Mouse (Mus musculus) bone marrow macrophage, adult 2 months (primary cell): Measurements from ENCODE around the gene Olfr103. TPM values are rescaled to one million over a fixed set of nuclear protein-coding genes. Genes with fewer than 3 reads are reported as not detected.

Source experiments
- H3K27ac ChIP-seq: 2 replicates; pipeline ENCODE4 v1.5.1; 2012; ENCODE audit warnings: low read depth, low read length; ENCODE audit not compliant: insufficient read depth
- H3K4me1 ChIP-seq: 2 replicates; pipeline ENCODE4 v1.6.1; 2012; ENCODE audit warnings: low read length; ENCODE audit not compliant: control insufficient read depth, insufficient read depth
- H3K4me3 ChIP-seq: 2 replicates; pipeline ENCODE4 v1.5.1; 2012; ENCODE audit warnings: mild to moderate bottlenecking, low read length, moderate library complexity; ENCODE audit not compliant: insufficient read depth
- CTCF ChIP-seq: IDR thresholded peaks from 2 replicates; pipeline ENCODE4 v1.5.1; 2012; ENCODE audit warnings: low read depth, mild to moderate bottlenecking, low read length, moderate library complexity
- POLR2A ChIP-seq: IDR thresholded peaks from 2 replicates; pipeline ENCODE4 v1.6.1; 2012; ENCODE audit warnings: mild to moderate bottlenecking, low read depth, low read length, borderline replicate concordance
- polyA plus RNA-seq: library from polyadenylated mRNA; stranded (reverse); fragments of >200 nt; gene quantifications from 2 replicates; pipeline ENCODE4 v1.2.4, GENCODE M21; 2012; ENCODE audit not compliant: missing spikeins, insufficient read depth, insufficient read length

The Olfr103 gene
- polyA plus RNA-seq = not detected in 2 replicates

GRCm38 (mm10) chr17:37339598-37339997 lies at the start of gene Olfr103:
Gene Olfr103, minus strand, starts transcription at chr17:37339698.
- no peak within 1 kb of the TSS for H3K4me3 ChIP-seq
- TF ChIP-seq POLR2A (no peak), CTCF (no peak)
- H3K4me1 ChIP-seq = no peaks in the 10 kb centered on the region
- H3K27ac ChIP-seq = no peak within 1 kb of the TSS

GRCm38 (mm10) chr17:37378733-37379132 lies 39.2 kb upstream of the Olfr103 start, which contains the start of gene Olfr105-ps:
Gene Olfr105-ps, plus strand, starts transcription at chr17:37379033.
- Histone ChIP-seq H3K27ac (no peak within 1 kb of the TSS), H3K4me1 (no peaks in the 10 kb centered on the region), H3K4me3 (no peak within 1 kb of the TSS)
- no peak for TF ChIP-seq POLR2A
- TF ChIP-seq CTCF = no peak

GRCm38 (mm10) chr17:37359282-37359681 lies 19.8 kb upstream of the Olfr103 start, which contains the start of gene Olfr104-ps:
Gene Olfr104-ps, plus strand, starts transcription at chr17:37359582.
- Histone ChIP-seq H3K4me1 (no peaks in the 10 kb centered on the region), H3K4me3 (no peak within 1 kb of the TSS), H3K27ac (no peak within 1 kb of the TSS)
- TF ChIP-seq POLR2A (no peak), CTCF (no peak)

DNA sequence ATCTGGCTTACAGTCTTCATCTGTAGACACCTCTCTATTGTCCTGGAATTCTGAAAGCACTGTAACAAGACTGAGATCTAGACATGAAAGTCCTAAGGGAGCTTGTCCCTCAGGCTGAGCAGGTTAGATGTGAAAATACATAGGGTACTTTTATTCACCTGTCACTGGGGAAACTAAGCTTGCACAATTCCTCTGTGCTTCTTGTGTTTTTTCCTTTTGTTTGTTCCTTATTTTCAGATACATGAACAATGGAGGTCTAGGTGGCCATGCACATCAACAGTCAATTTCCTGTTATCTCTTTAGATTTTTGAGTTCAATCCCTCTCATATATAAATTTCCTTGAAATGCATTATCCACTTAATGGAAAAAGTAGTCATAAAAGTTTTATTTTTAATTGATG lies 22.5 kb downstream of the Olfr103 start, which contains the start of gene Olfr102:
Gene Olfr102, minus strand, starts transcription at position 101 of the 400 bp plus-strand sequence.
- Histone ChIP-seq H3K27ac (no peak within 1 kb of the TSS), H3K4me1 (no peaks in the 10 kb centered on the region), H3K4me3 (no peak within 1 kb of the TSS)
- TF ChIP-seq POLR2A (no peak), CTCF (no peak)

DNA sequence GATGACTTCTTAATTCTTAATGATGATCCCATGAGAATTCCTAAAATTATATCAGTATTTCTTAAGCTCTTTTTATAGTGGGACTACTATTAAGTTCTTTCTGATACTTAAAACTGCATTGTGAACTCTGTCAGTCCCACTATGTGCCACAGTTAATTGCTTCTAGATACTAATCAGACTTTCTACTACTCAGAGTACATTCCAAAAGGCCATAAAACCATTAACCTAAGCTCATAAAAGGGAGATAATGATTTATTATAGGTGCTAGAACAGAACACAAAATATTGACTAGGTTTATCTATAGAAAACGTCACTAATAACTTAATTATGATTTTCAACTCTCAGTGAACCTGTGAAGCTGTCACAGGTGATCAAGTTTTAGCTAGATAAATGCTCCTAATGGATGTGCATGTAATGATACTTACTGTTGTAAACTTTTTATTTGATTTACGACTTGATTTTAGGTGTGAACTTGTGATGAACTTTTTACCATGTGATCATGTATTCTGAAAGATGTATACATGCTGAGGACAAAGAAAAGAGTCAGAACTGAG lies 29.3 kb downstream of the Olfr103 start:
- Histone ChIP-seq H3K4me3 (no peak overlapping the region), H3K4me1 (no peaks in the 10 kb centered on the region), H3K27ac (no peak overlapping the region)
- no peak for TF ChIP-seq POLR2A
- no peak for TF ChIP-seq CTCF

DNA sequence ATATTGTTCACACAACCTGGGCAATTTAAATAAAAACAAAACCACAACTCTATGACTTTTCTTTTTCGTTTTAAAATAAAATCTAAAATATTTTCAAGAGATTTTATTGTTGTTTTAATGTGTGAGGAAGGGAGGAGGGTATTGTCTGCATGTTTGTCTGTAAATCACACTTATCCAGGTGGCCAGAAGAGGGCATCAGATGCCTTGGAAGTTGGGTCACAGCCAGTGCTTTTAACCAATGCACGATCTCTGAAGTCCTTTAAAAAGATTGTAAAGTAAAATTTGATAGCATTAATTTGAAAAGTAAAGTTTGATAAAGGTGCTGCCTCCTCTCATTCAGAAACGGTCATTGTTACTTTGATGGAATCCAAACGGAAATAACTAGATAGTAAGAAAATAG lies 31.0 kb downstream of the Olfr103 start:
- TF ChIP-seq CTCF (no peak), POLR2A (no peak)

DNA sequence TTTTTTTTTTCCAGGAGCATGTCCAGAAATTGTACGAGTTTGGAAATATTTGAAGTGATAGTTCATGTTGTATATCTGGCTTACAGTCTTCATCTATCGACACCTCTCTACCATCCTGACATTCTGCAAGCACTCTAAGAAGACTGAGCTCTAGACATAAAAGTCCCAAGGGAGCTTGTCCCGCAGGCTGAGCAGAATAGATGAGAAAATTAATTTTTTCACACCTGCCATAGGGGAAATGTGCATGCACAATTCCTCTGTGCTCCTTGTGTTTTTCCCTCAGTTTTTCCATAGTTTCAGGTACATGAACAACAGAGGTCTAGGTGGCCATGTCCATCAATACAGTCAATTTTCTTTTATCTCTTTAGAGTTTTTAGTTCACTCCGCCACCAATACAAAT lies 35.3 kb downstream of the Olfr103 start, which contains the start of gene Olfr101:
Gene Olfr101, minus strand, starts transcription at position 101 of the 400 bp plus-strand sequence.
- no peaks in the 10 kb centered on the region for H3K4me1 ChIP-seq
- TF ChIP-seq POLR2A = no peak
- no peak for TF ChIP-seq CTCF
- no peak within 1 kb of the TSS for H3K4me3 ChIP-seq
- no peak within 1 kb of the TSS for H3K27ac ChIP-seq

More for the DNA sequence above, 31.0 kb downstream of the Olfr103 start:
- Histone ChIP-seq H3K4me3 (no peak overlapping the region), H3K27ac (no peak overlapping the region), H3K4me1 (no peaks in the 10 kb centered on the region)

Other genes with a start within 250 kb of the Olfr103 start
- not detected in 2 replicates for gene Olfr91, start 241.4 kb downstream of the Olfr103 start, polyA plus RNA-seq
- gene Olfr92, start 219.6 kb downstream of the Olfr103 start, polyA plus RNA-seq = not detected in 2 replicates
- gene Olfr93, start 178.2 kb downstream of the Olfr103 start, polyA plus RNA-seq = not detected in 2 replicates
- gene Ubd, start 145.8 kb downstream of the Olfr103 start, polyA plus RNA-seq = not detected in 2 replicates
- not detected in 2 replicates for gene Olfr94, start 138.7 kb downstream of the Olfr103 start, polyA plus RNA-seq
- not detected in 2 replicates for gene Olfr95, start 126.6 kb downstream of the Olfr103 start, polyA plus RNA-seq
- gene Olfr96, start 119.6 kb downstream of the Olfr103 start, polyA plus RNA-seq = not detected in 2 replicates
- not detected in 2 replicates for gene Olfr97, start 102.4 kb downstream of the Olfr103 start, polyA plus RNA-seq
- not detected in 2 replicates for gene Olfr98, start 75.9 kb downstream of the Olfr103 start, polyA plus RNA-seq
- gene H2-M3, start 69.5 kb downstream of the Olfr103 start, polyA plus RNA-seq = 48.3 and 53.5 TPM in 2 replicates
- not detected in 2 replicates for gene Olfr99, start 56.2 kb downstream of the Olfr103 start, polyA plus RNA-seq
- gene Olfr101, start 35.4 kb downstream of the Olfr103 start, polyA plus RNA-seq = not detected in 2 replicates
- gene Olfr102, start 22.6 kb downstream of the Olfr103 start, polyA plus RNA-seq = not detected in 2 replicates
- not detected in 2 replicates for gene Olfr104-ps, start 19.9 kb upstream of the Olfr103 start, polyA plus RNA-seq
- gene Olfr105-ps, start 39.3 kb upstream of the Olfr103 start, polyA plus RNA-seq = not detected in 2 replicates
- gene Olfr106-ps, start 50.7 kb upstream of the Olfr103 start, polyA plus RNA-seq = not detected in 2 replicates
- gene Olfr107, start 59.5 kb upstream of the Olfr103 start, polyA plus RNA-seq = not detected in 2 replicates
- gene Olfr108, start 105.8 kb upstream of the Olfr103 start, polyA plus RNA-seq = not detected in 2 replicates
- 0.35 TPM in 1 of 2 replicates, not detected in the other for gene Olfr109, start 119.2 kb upstream of the Olfr103 start, polyA plus RNA-seq
- gene H2-M2, start 143.9 kb upstream of the Olfr103 start, polyA plus RNA-seq = 1.1 TPM in 1 of 2 replicates, not detected in the other
- gene Olfr110, start 152.8 kb upstream of the Olfr103 start, polyA plus RNA-seq = 0.75 and 1.3 TPM in 2 replicates
- gene Olfr111, start 168.3 kb upstream of the Olfr103 start, polyA plus RNA-seq = 4.6 and 5.8 TPM in 2 replicates
- not detected in 2 replicates for gene Olfr112, start 229.8 kb upstream of the Olfr103 start, polyA plus RNA-seq
- not detected in 2 replicates for gene Olfr113, start 238.0 kb upstream of the Olfr103 start, polyA plus RNA-seq